Mouse (Mus musculus): Measurements from ENCODE around the gene Zbtb38. TPM values are rescaled to one million over a fixed set of nuclear protein-coding genes. Genes with fewer than 3 reads are reported as not detected.
"Not testable (repeated sequence)": the region's sequence is repeated elsewhere in the genome, so short reads cannot be mapped to it uniquely, and the experiment has no call there.

Gene Zbtb38
- polyA plus RNA-seq, 1 experiment from 2014 or later, result 52.3 TPM

DNA sequence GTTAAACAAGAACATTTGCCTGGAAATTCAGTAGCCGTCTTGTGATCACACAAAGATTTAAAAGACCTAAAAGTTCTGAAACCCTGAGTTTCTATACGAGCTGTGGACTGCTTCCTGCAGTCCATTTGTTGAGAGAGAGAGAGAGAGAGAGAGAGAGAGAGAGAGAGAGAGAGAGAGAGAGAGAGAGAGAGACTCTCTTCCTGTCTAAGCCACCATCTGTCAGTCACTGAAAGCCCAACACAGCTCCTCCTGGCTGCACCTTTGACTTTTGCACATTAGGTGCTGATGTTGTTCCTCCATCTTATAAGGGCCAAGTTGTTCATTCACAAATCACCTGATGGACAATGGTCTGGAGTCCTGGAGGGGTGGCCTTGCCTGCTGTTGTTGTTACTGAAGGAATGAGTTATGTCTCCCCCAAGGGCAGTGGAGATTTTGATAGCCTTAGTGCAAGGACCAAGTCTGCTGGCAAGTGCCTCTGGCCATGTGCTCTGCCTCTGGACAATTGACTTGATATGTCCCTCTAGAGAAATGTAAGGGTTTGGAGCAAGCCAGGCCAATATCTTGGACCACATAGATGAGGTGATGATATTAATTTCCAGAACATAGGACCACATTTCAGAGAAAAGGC lies 105.8 kb downstream of the Zbtb38 start:
- Histone ChIP-seq H3K36me3 (ENCODE audit: control insufficient read depth, insufficient read depth) (no peaks in the 10 kb centered on the region), H3K4me1 (replicated peaks; ENCODE audit: control insufficient read depth, insufficient read depth, low read length) (no peaks in the 10 kb centered on the region), H3K9me3 (ENCODE audit: control insufficient read depth, low read length) (no peaks in the 10 kb centered on the region), H3K27me3 (replicated peaks; ENCODE audit: control insufficient read depth, insufficient read depth, low read length) (no peaks in the 10 kb centered on the region), H3K27ac (ENCODE audit: low read length) (no peak overlapping the region), H3K9ac (replicated peaks; ENCODE audit: low read depth, low read length) (no peak overlapping the region), H3K4me2 (ENCODE audit: low read length) (no peak overlapping the region), H3K4me3 (replicated peaks; ENCODE audit: low read length) (no peak overlapping the region)
- 57% methylated on average over 2 of the region's 2 CpGs for WGBS
- no peak for ATAC-seq

DNA sequence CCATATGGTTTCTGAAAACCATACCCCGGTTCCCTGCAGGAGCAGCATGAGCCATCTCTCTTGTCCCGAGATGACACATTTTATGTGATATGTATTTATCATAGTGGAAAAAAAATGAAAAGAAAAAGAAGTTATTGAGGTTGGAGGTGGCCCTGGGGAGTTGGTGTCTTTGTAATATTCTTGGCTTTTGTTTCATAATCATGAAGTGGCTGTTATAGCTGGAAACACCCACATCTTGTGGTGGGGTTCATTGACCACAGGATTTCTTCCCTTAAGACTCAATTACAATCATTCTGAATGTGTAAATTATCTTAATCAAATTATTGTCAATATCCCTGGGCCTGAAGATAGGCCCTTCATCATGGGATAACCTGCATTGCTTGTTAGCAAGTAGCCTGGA lies 107.8 kb downstream of the Zbtb38 start:
- no peaks in the 10 kb centered on the region for H3K27me3 ChIP-seq (replicated peaks; ENCODE audit: control insufficient read depth, insufficient read depth, low read length)
- no peak overlapping the region for H3K9ac ChIP-seq (replicated peaks; ENCODE audit: low read depth, low read length)
- H3K4me3 ChIP-seq (replicated peaks; ENCODE audit: low read length), result no peak overlapping the region
- no peaks in the 10 kb centered on the region for H3K9me3 ChIP-seq (ENCODE audit: control insufficient read depth, low read length)
- H3K36me3 ChIP-seq (ENCODE audit: control insufficient read depth, insufficient read depth), result no peaks in the 10 kb centered on the region
- no peaks in the 10 kb centered on the region for H3K4me1 ChIP-seq (replicated peaks; ENCODE audit: control insufficient read depth, insufficient read depth, low read length)
- no peak overlapping the region for H3K4me2 ChIP-seq (ENCODE audit: low read length)
- 82% methylated on average over 2 of the region's 2 CpGs for WGBS
- no peak for ATAC-seq
- no peak overlapping the region for H3K27ac ChIP-seq (ENCODE audit: low read length)

DNA sequence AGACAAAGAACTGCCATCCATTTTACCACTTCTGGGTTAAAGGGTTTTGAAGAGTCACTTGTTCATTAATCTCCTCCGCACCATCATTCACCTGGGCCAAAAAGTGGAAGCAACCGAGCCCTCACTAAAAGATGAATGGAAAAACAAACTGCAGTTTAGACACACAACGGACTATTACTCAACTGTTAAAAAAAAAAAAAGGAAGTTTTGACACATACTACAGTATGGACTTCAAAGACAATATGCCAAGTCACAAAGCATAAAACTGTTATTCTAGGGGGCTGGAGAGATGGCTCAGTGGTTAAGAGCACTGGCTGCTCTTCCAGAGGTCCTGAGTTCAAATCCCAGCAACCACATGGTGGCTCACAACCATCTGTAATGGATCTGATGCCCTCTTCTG lies 108.6 kb downstream of the Zbtb38 start:
- H3K36me3 ChIP-seq (ENCODE audit: control insufficient read depth, insufficient read depth); H3K4me1 ChIP-seq (replicated peaks; ENCODE audit: control insufficient read depth, insufficient read depth, low read length); H3K27me3 ChIP-seq (replicated peaks; ENCODE audit: control insufficient read depth, insufficient read depth, low read length); ATAC-seq; H3K4me2 ChIP-seq (ENCODE audit: low read length); H3K9me3 ChIP-seq (ENCODE audit: control insufficient read depth, low read length); H3K4me3 ChIP-seq (replicated peaks; ENCODE audit: low read length); H3K9ac ChIP-seq (replicated peaks; ENCODE audit: low read depth, low read length); H3K27ac ChIP-seq (ENCODE audit: low read length): not testable (repeated sequence)
- 91% methylated on average over 3 of the region's 3 CpGs for WGBS

DNA sequence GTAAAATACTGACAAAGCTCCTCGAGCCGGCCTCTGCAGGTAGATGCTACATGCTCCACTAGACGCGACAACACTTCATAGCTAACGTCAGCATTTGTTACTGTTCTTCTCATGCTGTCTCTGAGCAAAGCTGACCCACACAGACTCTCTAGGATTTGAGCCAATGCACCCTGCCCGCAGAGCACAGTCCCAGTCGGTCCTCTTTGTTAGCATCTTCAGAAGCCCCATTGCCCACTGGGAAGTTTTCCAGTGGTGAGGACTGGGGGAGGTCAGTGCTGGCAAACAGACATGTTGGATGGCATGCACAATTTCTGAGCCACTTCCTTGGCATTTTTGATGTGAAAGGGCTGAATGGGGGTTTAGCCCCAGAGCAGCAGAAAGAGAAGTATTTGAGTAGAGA lies 113.2 kb downstream of the Zbtb38 start:
- no peak overlapping the region for H3K9ac ChIP-seq (replicated peaks; ENCODE audit: low read depth, low read length)
- H3K4me3 ChIP-seq (replicated peaks; ENCODE audit: low read length), result no peak overlapping the region
- H3K4me1 ChIP-seq (replicated peaks; ENCODE audit: control insufficient read depth, insufficient read depth, low read length), result no peaks in the 10 kb centered on the region
- H3K27me3 ChIP-seq (replicated peaks; ENCODE audit: control insufficient read depth, insufficient read depth, low read length), result no peaks in the 10 kb centered on the region
- no peak overlapping the region for H3K27ac ChIP-seq (ENCODE audit: low read length)
- H3K9me3 ChIP-seq (ENCODE audit: control insufficient read depth, low read length), result no peaks in the 10 kb centered on the region
- ATAC-seq, result 0 out of 2 replicates have a peak, but pooled peaks have one; percentile 50
- H3K4me2 ChIP-seq (ENCODE audit: low read length), result no peak overlapping the region
- H3K36me3 ChIP-seq (ENCODE audit: control insufficient read depth, insufficient read depth), result no peaks in the 10 kb centered on the region
- WGBS, result 73% methylated on average over 7 of the region's 7 CpGs

- Histone ChIP-seq H3K27ac (ENCODE audit: low read length) (no peak overlapping the region), H3K4me1 (replicated peaks; ENCODE audit: control insufficient read depth, insufficient read depth, low read length) (no peaks in the 10 kb centered on the region), H3K4me2 (ENCODE audit: low read length) (no peak overlapping the region), H3K9ac (replicated peaks; ENCODE audit: low read depth, low read length) (no peak overlapping the region), H3K4me3 (replicated peaks; ENCODE audit: low read length) (no peak overlapping the region), H3K36me3 (ENCODE audit: control insufficient read depth, insufficient read depth) (no peaks in the 10 kb centered on the region), H3K27me3 (replicated peaks; ENCODE audit: control insufficient read depth, insufficient read depth, low read length) (no peaks in the 10 kb centered on the region), H3K9me3 (ENCODE audit: control insufficient read depth, low read length) (no peaks in the 10 kb centered on the region)
- 92% methylated on average over 7 of the region's 7 CpGs for WGBS
- ATAC-seq, result no peak
Observed at GRCm38 (mm10) chr9:96638508-96638907, 114.1 kb downstream of the Zbtb38 start.

DNA sequence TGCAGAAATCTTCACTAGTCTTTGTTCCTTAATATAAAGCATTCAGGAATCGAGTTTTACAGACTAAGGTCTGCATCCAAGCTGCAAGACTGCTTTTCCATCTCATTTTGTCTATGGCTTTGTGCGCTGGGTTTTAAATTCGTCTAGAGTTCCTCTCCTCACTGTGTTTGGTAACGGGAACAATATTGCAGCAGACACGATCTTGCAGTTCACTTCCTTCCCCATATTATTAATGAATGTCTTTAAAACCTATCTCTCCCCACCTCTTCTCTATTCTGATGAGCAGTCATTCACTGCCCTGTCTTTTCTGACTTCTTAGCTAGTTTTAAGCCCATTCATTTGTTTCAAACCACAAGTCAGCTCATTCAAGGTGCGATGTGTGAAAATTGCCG lies 115.5 kb downstream of the Zbtb38 start:
- 64% methylated on average over 7 of the region's 7 CpGs for WGBS
- H3K36me3 ChIP-seq (ENCODE audit: control insufficient read depth, insufficient read depth), result no peaks in the 10 kb centered on the region
- H3K4me2 ChIP-seq (ENCODE audit: low read length), result no peak overlapping the region
- no peak overlapping the region for H3K4me3 ChIP-seq (replicated peaks; ENCODE audit: low read length)
- no peaks in the 10 kb centered on the region for H3K4me1 ChIP-seq (replicated peaks; ENCODE audit: control insufficient read depth, insufficient read depth, low read length)
- no peak overlapping the region for H3K27ac ChIP-seq (ENCODE audit: low read length)
- no peaks in the 10 kb centered on the region for H3K9me3 ChIP-seq (ENCODE audit: control insufficient read depth, low read length)
- no peak for ATAC-seq
- no peaks in the 10 kb centered on the region for H3K27me3 ChIP-seq (replicated peaks; ENCODE audit: control insufficient read depth, insufficient read depth, low read length)
- H3K9ac ChIP-seq (replicated peaks; ENCODE audit: low read depth, low read length), result no peak overlapping the region

- no peaks in the 10 kb centered on the region for H3K27me3 ChIP-seq (replicated peaks; ENCODE audit: control insufficient read depth, insufficient read depth, low read length)
- ATAC-seq, result no peak
- no peak overlapping the region for H3K27ac ChIP-seq (ENCODE audit: low read length)
- no peak overlapping the region for H3K4me2 ChIP-seq (ENCODE audit: low read length)
- no peaks in the 10 kb centered on the region for H3K36me3 ChIP-seq (ENCODE audit: control insufficient read depth, insufficient read depth)
- H3K9me3 ChIP-seq (ENCODE audit: control insufficient read depth, low read length), result no peaks in the 10 kb centered on the region
- H3K4me3 ChIP-seq (replicated peaks; ENCODE audit: low read length), result no peak overlapping the region
- H3K4me1 ChIP-seq (replicated peaks; ENCODE audit: control insufficient read depth, insufficient read depth, low read length), result peaks cover 4% of the 10 kb centered on the region
- no peak overlapping the region for H3K9ac ChIP-seq (replicated peaks; ENCODE audit: low read depth, low read length)
- WGBS, result 50% methylated on average over 8 of the region's 9 CpGs
Observed at GRCm38 (mm10) chr9:96636423-96637156, 116.0 kb downstream of the Zbtb38 start.

GRCm38 (mm10) chr9:96635899-96636298 lies 116.7 kb downstream of the Zbtb38 start:
- H3K4me3 ChIP-seq (replicated peaks; ENCODE audit: low read length), result no peak overlapping the region
- no peak overlapping the region for H3K4me2 ChIP-seq (ENCODE audit: low read length)
- no peaks in the 10 kb centered on the region for H3K27me3 ChIP-seq (replicated peaks; ENCODE audit: control insufficient read depth, insufficient read depth, low read length)
- ATAC-seq, result no peak
- no peaks in the 10 kb centered on the region for H3K36me3 ChIP-seq (ENCODE audit: control insufficient read depth, insufficient read depth)
- H3K27ac ChIP-seq (ENCODE audit: low read length), result no peak overlapping the region
- WGBS, result 69% methylated on average over 3 of the region's 3 CpGs
- no peak overlapping the region for H3K9ac ChIP-seq (replicated peaks; ENCODE audit: low read depth, low read length)
- peaks cover 5% of the 10 kb centered on the region for H3K4me1 ChIP-seq (replicated peaks; ENCODE audit: control insufficient read depth, insufficient read depth, low read length)
- no peaks in the 10 kb centered on the region for H3K9me3 ChIP-seq (ENCODE audit: control insufficient read depth, low read length)

DNA sequence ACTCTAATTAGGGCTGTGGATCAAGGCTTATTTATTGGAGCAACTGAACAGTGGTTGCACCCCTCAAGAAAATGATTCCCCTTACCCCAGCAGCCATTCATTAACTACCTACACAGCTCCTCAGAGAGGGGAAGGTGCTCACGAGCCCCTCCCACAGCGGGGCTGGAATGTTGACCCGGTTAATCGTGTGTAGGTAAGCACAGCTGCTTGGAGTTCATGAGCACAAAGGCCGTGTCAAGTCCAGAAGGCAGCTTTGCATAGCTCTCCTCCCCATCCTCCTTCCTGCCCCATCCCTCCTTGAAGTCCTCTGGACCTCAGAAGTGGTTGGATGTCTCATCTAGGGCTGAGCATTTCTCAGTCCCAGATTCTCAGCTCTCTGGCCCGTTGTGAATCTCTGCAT lies 117.5 kb downstream of the Zbtb38 start:
- Histone ChIP-seq H3K4me1 (replicated peaks; ENCODE audit: control insufficient read depth, insufficient read depth, low read length) (peaks cover 5% of the 10 kb centered on the region), H3K4me3 (replicated peaks; ENCODE audit: low read length) (no peak overlapping the region), H3K9ac (replicated peaks; ENCODE audit: low read depth, low read length) (no peak overlapping the region), H3K27ac (ENCODE audit: low read length) (no peak overlapping the region), H3K27me3 (replicated peaks; ENCODE audit: control insufficient read depth, insufficient read depth, low read length) (no peaks in the 10 kb centered on the region), H3K4me2 (ENCODE audit: low read length) (no peak overlapping the region), H3K36me3 (ENCODE audit: control insufficient read depth, insufficient read depth) (no peaks in the 10 kb centered on the region), H3K9me3 (ENCODE audit: control insufficient read depth, low read length) (no peaks in the 10 kb centered on the region)
- WGBS, result 76% methylated on average over 6 of the region's 6 CpGs
- no peak for ATAC-seq

Data from forebrain, embryonic 16.5 days (tissue).